Comparison of ENCODE assay signal across 33 mouse cellular contexts in genomic region chr17:55479367-55479766, GRCm38 (mm10). TPM values are rescaled to one million over a fixed set of nuclear protein-coding genes. Genes with fewer than 3 reads are reported as not detected.
DNase-seq lines count a peak whose midpoint lies in the region; ATAC-seq and TF ChIP-seq lines count a peak whose summit lies in the region.
"Had no signal": no experiment of that assay in that cellular context is flagged by ENCODE, and none has a peak within 500 bp of the region (broad histone marks: within the 10 kb centered on the region; RNA-seq: fewer than 3 reads in every experiment).

No protein-coding gene starts in this region.

- peaks cover 7% of the 10 kb centered on the region; the same call in 1 of the 2 replicates for H3K4me1 ChIP-seq in forebrain, embryonic 15.5 days
- no peaks in the 10 kb centered on the region for H3K4me1 ChIP-seq in forebrain, embryonic 11.5 days (replicated peaks; ENCODE audit: control insufficient read depth, insufficient read depth, low read length)
- no peaks in the 10 kb centered on the region for H3K4me1 ChIP-seq in midbrain, embryonic 13.5 days (replicated peaks)
- H3K4me1 ChIP-seq in midbrain, embryonic 11.5 days (ENCODE audit: control insufficient read depth, insufficient read depth, low read length) = no peaks in the 10 kb centered on the region
- H3K4me1 ChIP-seq in hindbrain, postnatal 0 days (ENCODE audit: insufficient read depth, low read length) = no peaks in the 10 kb centered on the region
- H3K4me1 ChIP-seq: forebrain, embryonic 12.5 days; heart, embryonic 13.5 days; liver, embryonic 13.5 days; megakaryocyte, embryonic 14.5 days had no signal

- H3K36me3 ChIP-seq in forebrain, embryonic 15.5 days = peaks cover 13% of the 10 kb centered on the region; the same call in 1 of the 2 replicates
- H3K36me3 ChIP-seq in forebrain, embryonic 11.5 days (ENCODE audit: control insufficient read depth, insufficient read depth, low read length) = no peaks in the 10 kb centered on the region
- peaks cover 21% of the 10 kb centered on the region for H3K36me3 ChIP-seq in midbrain, embryonic 13.5 days
- no peaks in the 10 kb centered on the region for H3K36me3 ChIP-seq in midbrain, embryonic 11.5 days (ENCODE audit: control insufficient read depth, insufficient read depth, low read length)
- H3K36me3 ChIP-seq in hindbrain, postnatal 0 days (ENCODE audit: insufficient read depth, low read length) = peaks cover 6% of the 10 kb centered on the region; the same call in 1 of the 2 replicates
- H3K36me3 ChIP-seq: heart, embryonic 13.5 days; limb, embryonic 15.5 days; liver, embryonic 13.5 days had no signal

- peak; percentile 36; the same call in 1 of the 2 replicates for ATAC-seq in forebrain, embryonic 15.5 days (replicated peaks)
- ATAC-seq in forebrain, embryonic 11.5 days (replicated peaks; ENCODE audit: low FRiP score) = no peak
- ATAC-seq in midbrain, embryonic 13.5 days = 0 out of 2 replicates have a peak, but pooled peaks have one; percentile 17
- ATAC-seq in midbrain, embryonic 11.5 days (ENCODE audit: low FRiP score) = no peak
- no peak for ATAC-seq in hindbrain, postnatal 0 days
- ATAC-seq: intestine, embryonic 16.5 days; lung, postnatal 0 days; Patski had no signal

- H3K4me3 ChIP-seq in forebrain, embryonic 15.5 days = no peak overlapping the region
- no peak overlapping the region for H3K4me3 ChIP-seq in forebrain, embryonic 11.5 days (ENCODE audit: low read depth, low read length)
- no peak overlapping the region for H3K4me3 ChIP-seq in midbrain, embryonic 13.5 days (replicated peaks)
- H3K4me3 ChIP-seq in midbrain, embryonic 11.5 days (ENCODE audit: low read depth, low read length) = no peak overlapping the region
- no peak overlapping the region for H3K4me3 ChIP-seq in hindbrain, postnatal 0 days (ENCODE audit: low read length)
- H3K4me3 ChIP-seq: embryonic facial prominence, embryonic 13.5 days; forebrain, embryonic 12.5 days; gastrocnemius, adult 2 months; heart, embryonic 13.5 days; limb, embryonic 10.5 days; limb, embryonic 15.5 days; liver, embryonic 13.5 days; megakaryocyte, embryonic 14.5 days had no signal

- H3K27me3 ChIP-seq in forebrain, embryonic 15.5 days = no peaks in the 10 kb centered on the region
- H3K27me3 ChIP-seq in forebrain, embryonic 11.5 days (ENCODE audit: control insufficient read depth, insufficient read depth, low read length) = no peaks in the 10 kb centered on the region
- H3K27me3 ChIP-seq in midbrain, embryonic 13.5 days = no peaks in the 10 kb centered on the region
- H3K27me3 ChIP-seq in midbrain, embryonic 11.5 days (ENCODE audit: control insufficient read depth, insufficient read depth, low read length) = no peaks in the 10 kb centered on the region
- no peaks in the 10 kb centered on the region for H3K27me3 ChIP-seq in hindbrain, postnatal 0 days (ENCODE audit: insufficient read depth, low read length)
- H3K27me3 ChIP-seq: embryonic facial prominence, embryonic 13.5 days; forebrain, embryonic 12.5 days; heart, embryonic 13.5 days; limb, embryonic 15.5 days; liver, embryonic 13.5 days; megakaryocyte, embryonic 14.5 days had no signal

- H3K9ac ChIP-seq in forebrain, embryonic 15.5 days (replicated peaks) = no peak overlapping the region
- H3K9ac ChIP-seq in forebrain, embryonic 11.5 days (ENCODE audit: low read length) = no peak overlapping the region
- H3K9ac ChIP-seq in midbrain, embryonic 13.5 days (replicated peaks) = no peak overlapping the region
- no peak overlapping the region for H3K9ac ChIP-seq in midbrain, embryonic 11.5 days (ENCODE audit: low read length)
- no peak overlapping the region for H3K9ac ChIP-seq in hindbrain, postnatal 0 days (replicated peaks; ENCODE audit: low read length)
- H3K9ac ChIP-seq: embryonic facial prominence, embryonic 13.5 days; forebrain, embryonic 12.5 days; heart, embryonic 13.5 days; limb, embryonic 15.5 days; liver, embryonic 13.5 days had no signal

- TF ChIP-seq CTCF in hindbrain, postnatal 0 days (IDR thresholded peaks at IDR 0.05; ENCODE audit: low read depth) = no peak

- H3K4me2 ChIP-seq in forebrain, embryonic 15.5 days (replicated peaks) = no peak overlapping the region
- H3K4me2 ChIP-seq in forebrain, embryonic 11.5 days (ENCODE audit: low read depth, low read length, severe bottlenecking) = no peak overlapping the region
- no peak overlapping the region for H3K4me2 ChIP-seq in midbrain, embryonic 13.5 days (replicated peaks)
- no peak overlapping the region for H3K4me2 ChIP-seq in midbrain, embryonic 11.5 days
- no peak overlapping the region for H3K4me2 ChIP-seq in hindbrain, postnatal 0 days (ENCODE audit: low read depth, low read length)
- H3K4me2 ChIP-seq: embryonic facial prominence, embryonic 13.5 days; forebrain, embryonic 12.5 days; heart, embryonic 13.5 days; limb, embryonic 15.5 days; liver, embryonic 13.5 days had no signal

- H3K9me3 ChIP-seq in forebrain, embryonic 15.5 days = no peaks in the 10 kb centered on the region
- H3K9me3 ChIP-seq in forebrain, embryonic 11.5 days (ENCODE audit: control insufficient read depth, low read length) = no peaks in the 10 kb centered on the region; the same call in 1 of the 2 replicates
- H3K9me3 ChIP-seq in midbrain, embryonic 13.5 days = no peaks in the 10 kb centered on the region
- no peaks in the 10 kb centered on the region for H3K9me3 ChIP-seq in midbrain, embryonic 11.5 days (ENCODE audit: control insufficient read depth, low read length)
- no peaks in the 10 kb centered on the region for H3K9me3 ChIP-seq in hindbrain, postnatal 0 days (ENCODE audit: low read length)
- H3K9me3 ChIP-seq: forebrain, embryonic 12.5 days; heart, embryonic 13.5 days; limb, embryonic 10.5 days; limb, embryonic 15.5 days had no signal

- H3K27ac ChIP-seq in forebrain, embryonic 15.5 days (replicated peaks) = no peak overlapping the region
- no peak overlapping the region for H3K27ac ChIP-seq in forebrain, embryonic 11.5 days (ENCODE audit: low read depth, low read length)
- H3K27ac ChIP-seq in midbrain, embryonic 13.5 days = 0 out of 2 replicates have a peak overlapping the region, but pooled peaks have one; percentile 35
- no peak overlapping the region for H3K27ac ChIP-seq in midbrain, embryonic 11.5 days (ENCODE audit: low read depth, low read length)
- H3K27ac ChIP-seq in hindbrain, postnatal 0 days = peak overlapping the region; percentile 22; the same call in 1 of the 2 replicates
- H3K27ac ChIP-seq: embryonic facial prominence, embryonic 13.5 days; forebrain, embryonic 12.5 days; gastrocnemius, adult 2 months; heart, embryonic 13.5 days; limb, embryonic 10.5 days; limb, embryonic 15.5 days; liver, embryonic 13.5 days had no signal

- 47% methylated on average over 7 of the region's 7 CpGs for WGBS in forebrain, embryonic 15.5 days
- 63% methylated on average over 7 of the region's 7 CpGs for WGBS in forebrain, embryonic 11.5 days
- WGBS in midbrain, embryonic 13.5 days = 68% methylated on average over 7 of the region's 7 CpGs
- 86% methylated on average over 7 of the region's 7 CpGs for WGBS in midbrain, embryonic 11.5 days
- WGBS in hindbrain, postnatal 0 days = 58% methylated on average over 7 of the region's 7 CpGs

- no peak for DNase-seq in forebrain, embryonic 11.5 days (ENCODE audit: low spot score)
- DNase-seq in midbrain, embryonic 11.5 days (ENCODE audit: low spot score, missing footprints) = no peak
- DNase-seq in hindbrain, postnatal 0 days (ENCODE audit: low spot score) = no peak
- DNase-seq in kidney, adult 11 months = no peak
- DNase-seq in thymus, postnatal 14 days = no peak
- DNase-seq: adrenal gland, postnatal 10 days; cerebellum, adult 11-12 months; cerebellum, adult 9-11 months; gastrocnemius, adult 2 months; heart, postnatal 14 days; kidney, postnatal 14 days; layer of hippocampus, adult 9-11 months; liver, embryonic 13.5 days; lung, adult 18-20 months; lung, postnatal 4 days; right cerebral cortex, adult 18-20 months; spleen, adult 18-20 months; thymus, postnatal 25 days had no signal

RNA-seq across cellular contexts. Expression of gene St6gal2, which starts 34.2 kb away (rescaled TPM):
- 25.1 and 25.5 TPM in 2 replicates for polyA plus RNA-seq in forebrain, embryonic 15.5 days (2015; fragmentation: Nextera tagmentation; extraction: Ambion mirVana)
- polyA plus RNA-seq in forebrain, embryonic 11.5 days (2014; fragmentation: Nextera tagmentation; extraction: Ambion mirVana) = 13.4 and 14.8 TPM in 2 replicates
- 18.4 and 18.7 TPM in 2 replicates for polyA plus RNA-seq in midbrain, embryonic 13.5 days (2015; fragmentation: Nextera tagmentation; extraction: Ambion mirVana)
- 7.4 and 8.3 TPM in 2 replicates for polyA plus RNA-seq in midbrain, embryonic 11.5 days (2014; fragmentation: Nextera tagmentation; extraction: Ambion mirVana)
- 69.2 and 87.7 TPM in 2 replicates for total RNA-seq in hindbrain, postnatal 0 days (2014; rRNA removed)
- 23.5 and 28.2 TPM in 2 replicates for polyA plus RNA-seq in hindbrain, postnatal 0 days (2015; fragmentation: Nextera tagmentation; extraction: Ambion mirVana)
- total RNA-seq: common myeloid progenitor, adult 5-6 weeks; gastrocnemius, adult 2 months; heart, adult 8-10 months; heart, postnatal 14 days; MEL; monocyte, adult 5-6 weeks had no signal
- polyA plus RNA-seq: Patski had no signal

Comparison
In these comparisons a context has a peak if more than half of its experiments do, and no peak if none do; other contexts are left out.
1. ATAC-seq: peak in forebrain, embryonic 15.5 days (single experiment) and midbrain, embryonic 13.5 days (single experiment); none in forebrain, embryonic 11.5 days (single experiment), midbrain, embryonic 11.5 days (single experiment) and hindbrain, postnatal 0 days (single experiment).
2. H3K27ac ChIP-seq: peak in midbrain, embryonic 13.5 days (single experiment) and hindbrain, postnatal 0 days (single experiment); none in forebrain, embryonic 15.5 days (single experiment), forebrain, embryonic 11.5 days (single experiment) and midbrain, embryonic 11.5 days (single experiment).